Mouse (Mus musculus) cortical plate, adult 2 months (tissue): ENCODE measurements around the gene Cnn3.

Source experiments
- CTCF ChIP-seq: fragments of 200-500 bp; IDR thresholded peaks from 2 replicates; pipeline ENCODE4 v1.5.1; 2011; ENCODE audit warnings: mild to moderate bottlenecking, control low read depth, low read length; ENCODE audit not compliant: insufficient read depth; ENCODE audit errors: extremely low read depth
- POLR2A ChIP-seq: fragments of 200-500 bp; IDR thresholded peaks from 2 replicates; pipeline ENCODE4 v1.6.1; 2011; ENCODE audit warnings: mild to moderate bottlenecking, low read length, control low read depth; ENCODE audit not compliant: insufficient read depth; ENCODE audit errors: extremely low read depth

DNA sequence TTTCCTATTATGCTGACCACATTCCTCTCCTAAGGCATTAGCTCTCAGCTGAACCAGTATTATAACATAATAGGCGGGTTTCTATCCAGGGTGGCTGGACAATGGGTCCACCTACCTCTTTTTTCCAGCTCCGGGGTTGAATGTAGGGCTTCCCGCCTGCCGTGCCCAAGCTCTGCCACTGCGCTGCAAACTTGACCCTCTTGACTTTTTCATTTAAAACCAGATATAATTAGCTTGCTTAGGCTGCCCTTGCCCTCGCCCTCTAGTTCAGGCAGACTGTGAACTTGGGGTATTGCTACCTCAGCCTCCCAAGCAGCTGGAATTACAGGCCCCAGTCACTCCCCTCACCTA, 8.1 kb upstream of the Cnn3 start:
- TF ChIP-seq CTCF (no peak), POLR2A (no peak)
